Mouse (Mus musculus): ENCODE measurements around the gene Adcyap1r1.

DNA sequence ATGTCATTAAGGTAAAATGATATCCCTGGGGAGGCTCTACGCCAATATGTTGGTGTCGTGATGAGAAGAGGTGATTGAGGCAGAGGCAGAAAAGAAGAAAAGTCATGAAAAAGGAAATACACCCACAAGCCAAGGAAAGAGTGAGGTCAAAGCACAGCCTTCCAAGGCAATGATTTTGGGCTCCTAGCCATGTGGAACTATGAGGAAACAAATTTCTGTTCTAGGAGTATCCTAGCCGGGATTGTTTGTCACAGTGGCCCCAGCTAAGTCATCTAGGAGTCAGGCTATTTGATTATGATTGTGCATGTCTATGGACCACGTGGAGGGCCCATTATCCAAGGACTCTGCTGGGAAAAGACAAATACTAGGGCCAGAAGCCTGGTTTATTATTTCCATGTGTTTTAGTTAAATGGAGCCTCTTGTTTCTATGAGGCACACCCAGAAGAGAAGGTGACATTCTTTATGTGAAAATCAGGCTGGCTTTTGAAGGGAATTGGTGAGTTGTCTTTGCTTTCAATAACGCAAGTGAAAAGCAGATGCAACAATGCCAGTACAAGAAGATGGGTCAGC, 47.3 kb upstream of the Adcyap1r1 start:
- no peak for TF ChIP-seq CTCF (IDR thresholded peaks at IDR 0.05)
- TF ChIP-seq EP300 (IDR thresholded peaks at IDR 0.05; ENCODE audit: insufficient read depth, low read depth, low read length), result no peak

Data from heart, adult 2 months (tissue).